In genomic region chr7:96267266-96267665, GRCm38 (mm10) we compare ENCODE assay signal across 13 mouse cellular contexts.
DNase-seq lines count a peak whose midpoint lies in the region; ATAC-seq and TF ChIP-seq lines count a peak whose summit lies in the region.
"Had no signal": no experiment of that assay in that cellular context is flagged by ENCODE, and none has a peak within 500 bp of the region (broad histone marks: within the 10 kb centered on the region; RNA-seq: fewer than 3 reads in every experiment).

No protein-coding gene starts in this region.

- DNase-seq in gastrocnemius, adult 2 months, result peak; percentile 42
- DNase-seq in gastrocnemius, adult 8-10 months (ENCODE audit: low spot score in 2 of 2), result no peak
- peak; percentile 21 for DNase-seq in midbrain, embryonic 14.5 days
- no peak for DNase-seq in kidney, postnatal 25 days
- DNase-seq: right cerebral cortex, adult 18-20 months; thymus, postnatal 36 days had no signal

- H3K9ac ChIP-seq in midbrain, embryonic 14.5 days (replicated peaks; ENCODE audit: low read length), result no peak overlapping the region
- H3K9ac ChIP-seq in midbrain, embryonic 13.5 days (replicated peaks), result no peak overlapping the region
- H3K9ac ChIP-seq in heart, embryonic 11.5 days (ENCODE audit: low read depth, low read length), result no peak overlapping the region
- H3K9ac ChIP-seq: embryonic facial prominence, embryonic 15.5 days; midbrain, embryonic 12.5 days had no signal

- no peak for ATAC-seq in midbrain, embryonic 14.5 days (ENCODE audit: low FRiP score, low TSS enrichment)
- no peak for ATAC-seq in midbrain, embryonic 13.5 days
- ATAC-seq in common myeloid progenitor, adult 5-6 weeks (replicated peaks; ENCODE audit: low read depth, poor library complexity, severe bottlenecking), result peak; percentile 54; the same call in 1 of the 2 replicates
- peak; percentile 87 for ATAC-seq in megakaryocyte, adult 5-6 weeks (ENCODE audit: poor library complexity, severe bottlenecking)
- ATAC-seq in heart, embryonic 11.5 days (replicated peaks; ENCODE audit: insufficient number of reproducible peaks, low FRiP score, low TSS enrichment), result no peak

- no peaks in the 10 kb centered on the region for H3K36me3 ChIP-seq in midbrain, embryonic 14.5 days (ENCODE audit: control insufficient read depth, insufficient read depth, low read length)
- H3K36me3 ChIP-seq in midbrain, embryonic 13.5 days, result no peaks in the 10 kb centered on the region
- no peaks in the 10 kb centered on the region for H3K36me3 ChIP-seq in heart, embryonic 11.5 days (ENCODE audit: control insufficient read depth, insufficient read depth, low read length)
- H3K36me3 ChIP-seq: embryonic facial prominence, embryonic 15.5 days; midbrain, embryonic 12.5 days had no signal

- H3K27me3 ChIP-seq in midbrain, embryonic 14.5 days (ENCODE audit: control insufficient read depth, insufficient read depth, low read length), result no peaks in the 10 kb centered on the region
- peaks cover 6% of the 10 kb centered on the region; the same call in 1 of the 2 replicates for H3K27me3 ChIP-seq in midbrain, embryonic 13.5 days
- H3K27me3 ChIP-seq in heart, embryonic 11.5 days (ENCODE audit: control insufficient read depth, insufficient read depth, low read length), result no peaks in the 10 kb centered on the region
- H3K27me3 ChIP-seq: CH12.LX; embryonic facial prominence, embryonic 15.5 days had no signal

- H3K4me1 ChIP-seq in midbrain, embryonic 14.5 days (ENCODE audit: control insufficient read depth, insufficient read depth, low read length), result peaks cover 13% of the 10 kb centered on the region; the same call in 1 of the 2 replicates
- H3K4me1 ChIP-seq in midbrain, embryonic 13.5 days (replicated peaks), result peaks cover 20% of the 10 kb centered on the region
- no peaks in the 10 kb centered on the region for H3K4me1 ChIP-seq in heart, embryonic 11.5 days (ENCODE audit: control insufficient read depth, insufficient read depth, low read length)

- no peaks in the 10 kb centered on the region for H3K9me3 ChIP-seq in midbrain, embryonic 14.5 days (ENCODE audit: control insufficient read depth, low read length)
- no peaks in the 10 kb centered on the region for H3K9me3 ChIP-seq in midbrain, embryonic 13.5 days
- no peaks in the 10 kb centered on the region for H3K9me3 ChIP-seq in heart, embryonic 11.5 days (replicated peaks; ENCODE audit: control insufficient read depth, low read length)
- H3K9me3 ChIP-seq: embryonic facial prominence, embryonic 15.5 days; midbrain, embryonic 12.5 days had no signal

- intact Hi-C loops in gastrocnemius, adult 2 months (cut with DNase I), result no loop called here

- H3K27ac ChIP-seq in gastrocnemius, adult 2 months, result no peak overlapping the region
- H3K27ac ChIP-seq in midbrain, embryonic 14.5 days (replicated peaks; ENCODE audit: low read depth, low read length), result no peak overlapping the region
- H3K27ac ChIP-seq in midbrain, embryonic 13.5 days, result no peak overlapping the region
- no peak overlapping the region for H3K27ac ChIP-seq in heart, embryonic 11.5 days (ENCODE audit: low read depth, low read length)
- H3K27ac ChIP-seq: embryonic facial prominence, embryonic 15.5 days; midbrain, embryonic 12.5 days had no signal

- no peak for TF ChIP-seq CTCF in gastrocnemius, adult 2 months (IDR thresholded peaks at IDR 0.05)

- H3K4me3 ChIP-seq in gastrocnemius, adult 2 months, result no peak overlapping the region
- no peak overlapping the region for H3K4me3 ChIP-seq in midbrain, embryonic 14.5 days (replicated peaks; ENCODE audit: low read depth, low read length)
- no peak overlapping the region for H3K4me3 ChIP-seq in midbrain, embryonic 13.5 days (replicated peaks)
- no peak overlapping the region for H3K4me3 ChIP-seq in heart, embryonic 11.5 days (ENCODE audit: low read depth, low read length)
- H3K4me3 ChIP-seq: embryonic facial prominence, embryonic 15.5 days; midbrain, embryonic 12.5 days had no signal

- no peak overlapping the region for H3K4me2 ChIP-seq in midbrain, embryonic 14.5 days (ENCODE audit: low read length)
- H3K4me2 ChIP-seq in midbrain, embryonic 13.5 days (replicated peaks), result no peak overlapping the region
- no peak overlapping the region for H3K4me2 ChIP-seq in heart, embryonic 11.5 days
- H3K4me2 ChIP-seq: embryonic facial prominence, embryonic 15.5 days; midbrain, embryonic 12.5 days had no signal

- WGBS in midbrain, embryonic 14.5 days, result 73% methylated on average over 6 of the region's 6 CpGs
- WGBS in midbrain, embryonic 13.5 days, result 80% methylated on average over 6 of the region's 6 CpGs
- WGBS in heart, embryonic 11.5 days (ENCODE audit: insufficient replicate concordance), result 32% methylated on average over 6 of the region's 6 CpGs

Comparison
In these comparisons a context has a peak if more than half of its experiments do, and no peak if none do; other contexts are left out.
1. DNase-seq: peak in gastrocnemius, adult 2 months (single experiment) and midbrain, embryonic 14.5 days (single experiment); none in gastrocnemius, adult 8-10 months (0 of 2) and kidney, postnatal 25 days (0 of 2).
2. ATAC-seq: peak in common myeloid progenitor, adult 5-6 weeks (single experiment) and megakaryocyte, adult 5-6 weeks (single experiment); none in midbrain, embryonic 14.5 days (single experiment), midbrain, embryonic 13.5 days (single experiment) and heart, embryonic 11.5 days (single experiment).